Mouse (Mus musculus) ES-E14 (cell line): ENCODE results near the gene Nsd1. TPM values are rescaled to one million over a fixed set of nuclear protein-coding genes. Genes with fewer than 3 reads are reported as not detected.

ENCODE experiments used
- DNase-seq: peaks from one replicate; pipeline ENCODE4 v3.0.0-alpha.2; 2013; ENCODE audit warnings: low read depth, low spot score
- H3K27ac ChIP-seq: 2 replicates; pipeline ENCODE4 v1.5.1; 2012; ENCODE audit warnings: low read depth, mild to moderate bottlenecking, low read length, moderate library complexity, mixed read lengths; ENCODE audit not compliant: poor library complexity, insufficient read depth, severe bottlenecking
- H3K36me3 ChIP-seq: 2 replicates; pipeline ENCODE4 v1.6.1; 2012; ENCODE audit warnings: mild to moderate bottlenecking, low read length, moderate library complexity, mixed read lengths; ENCODE audit not compliant: control insufficient read depth, poor library complexity, insufficient read depth, severe bottlenecking
- H3K4me1 ChIP-seq, 2 experiments: fragments of 150-350 bp in 1 of 2; sonication (generic) in 1 of 2; 2 replicates each; pipeline ENCODE4 v1.6.1; 2012; ENCODE audit warnings: low read length in 2 of 2, mild to moderate bottlenecking in 1 of 2, mixed read lengths in 1 of 2; ENCODE audit not compliant: control insufficient read depth in 2 of 2, insufficient read depth in 2 of 2, poor library complexity in 1 of 2
- H3K4me3 ChIP-seq, 2 experiments: fragments of 150-350 bp in 1 of 2; sonication (generic) in 1 of 2; 2 replicates each; pipeline ENCODE4 v1.5.1; 2012; ENCODE audit warnings: low read length in 2 of 2, low read depth in 1 of 2, mild to moderate bottlenecking in 1 of 2, mixed read lengths in 1 of 2; ENCODE audit not compliant: insufficient read depth in 1 of 2, poor library complexity in 1 of 2, severe bottlenecking in 1 of 2
- H3K9ac ChIP-seq: 2 replicates; pipeline ENCODE4 v1.6.1; 2012; ENCODE audit warnings: low read depth, mild to moderate bottlenecking, low read length, mixed read lengths; ENCODE audit not compliant: poor library complexity, insufficient read depth, severe bottlenecking
- H3K9me3 ChIP-seq: fragments of 150-350 bp; sonication (generic); 2 replicates; pipeline ENCODE4 v1.6.1; 2012; ENCODE audit warnings: low read depth, mild to moderate bottlenecking, low read length; ENCODE audit not compliant: control insufficient read depth, insufficient read depth
- CHD2 ChIP-seq: IDR thresholded peaks from 2 replicates; pipeline ENCODE4 v1.6.1; 2014; ENCODE audit warnings: mild to moderate bottlenecking, low read depth, low read length, inconsistent platforms
- HCFC1 ChIP-seq: IDR thresholded peaks from 2 replicates; pipeline ENCODE4 v1.6.1; 2012; ENCODE audit warnings: low read length, inconsistent platforms, borderline replicate concordance; ENCODE audit not compliant: insufficient read depth
- MAFK ChIP-seq: IDR thresholded peaks from 2 replicates; pipeline ENCODE4 v1.6.1; 2014; ENCODE audit warnings: mild to moderate bottlenecking, low read depth, low read length, inconsistent platforms; ENCODE audit not compliant: insufficient read depth
- ZC3H11A ChIP-seq: IDR thresholded peaks from 2 replicates; pipeline ENCODE4 v1.6.1; 2012; ENCODE audit warnings: low read depth, mild to moderate bottlenecking, inconsistent platforms, low read length, borderline replicate concordance
- ZNF384 ChIP-seq: IDR thresholded peaks from 2 replicates; pipeline ENCODE4 v1.6.1; 2012; ENCODE audit warnings: low read depth, low read length, inconsistent platforms
- in situ Hi-C, 2 experiments: fragments of 600-800 bp; cut with MboI; formaldehyde crosslinking; loops; one replicate each; pipeline ENCODE4 v1.15.1; 2025; ENCODE audit warnings: low sequenced_read_pairs in 2 of 2, inconsistent platforms in 1 of 2; ENCODE audit not compliant: unreplicated experiment in 2 of 2
- total RNA-seq: library from RNA; depleted of rRNA; stranded (reverse); fragments of 300-350 nt; gene quantifications from 2 replicates; pipeline ENCODE4 v1.2.3, GENCODE M21; 2012

Gene Nsd1
- total RNA-seq, 1 experiment = 135 TPM

- Histone ChIP-seq H3K4me3 (no peak overlapping the region), H3K9me3 (no peaks in the 10 kb centered on the region), H3K4me1 (peaks cover 3 to 4% of the 10 kb centered on the region in 2 experiments; a peak in 2 of 4 replicates), H3K27ac (no peak overlapping the region), H3K36me3 (peaks cover 39% of the 10 kb centered on the region), H3K9ac (no peak overlapping the region)
- in situ Hi-C loops = no loop called here
- TF ChIP-seq ZC3H11A (no peak), MAFK (no peak), ZNF384 (no peak), CHD2 (no peak), HCFC1 (no peak)
- DNase-seq = no peak
These were observed 33.6 kb downstream of the Nsd1 start for GRCm38 (mm10) chr13:55243205-55243604.

GRCm38 (mm10) chr13:55247293-55248030 is 37.9 kb downstream of the Nsd1 start:
- peak overlapping the region; percentile 55; the same call in 1 of the 2 replicates for H3K9ac ChIP-seq
- peak; percentile 88 for DNase-seq
- in situ Hi-C loops = no loop called here
- peak overlapping the region; percentile 96 for H3K27ac ChIP-seq
- peak overlapping the region; percentile 39 to 56 for H3K4me3 ChIP-seq
- TF ChIP-seq MAFK (peak; percentile 15; the same call in 1 of the 2 replicates), ZC3H11A (no peak)
- no peaks in the 10 kb centered on the region for H3K9me3 ChIP-seq
- peaks cover 16% of the 10 kb centered on the region for H3K36me3 ChIP-seq
- H3K4me1 ChIP-seq = peaks cover 4 to 10% of the 10 kb centered on the region in 2 experiments; a peak in 3 of 4 replicates

- in situ Hi-C loops = no loop called here
- peaks cover 6 to 12% of the 10 kb centered on the region in 2 experiments; a peak in 3 of 4 replicates for H3K4me1 ChIP-seq
- H3K36me3 ChIP-seq = peaks cover 22% of the 10 kb centered on the region
- TF ChIP-seq CHD2 (no peak), ZC3H11A (no peak), HCFC1 (no peak), MAFK (peak; percentile 95), ZNF384 (peak; percentile 4; the same call in 1 of the 2 replicates)
- H3K27ac ChIP-seq = peak overlapping the region; percentile 96; the same call in 1 of the 2 replicates
- peak; percentile 47 for DNase-seq
- peak overlapping the region; percentile 39 to 56; a peak in 2 of 4 replicates for H3K4me3 ChIP-seq
- no peaks in the 10 kb centered on the region for H3K9me3 ChIP-seq
- H3K9ac ChIP-seq = no peak overlapping the region
These were observed 39.7 kb downstream of the Nsd1 start for GRCm38 (mm10) chr13:55249246-55249645.

GRCm38 (mm10) chr13:55252820-55253219 is 43.2 kb downstream of the Nsd1 start:
- DNase-seq = no peak
- TF ChIP-seq MAFK = no peak
- peak; percentile 62; the same call in 1 of the 2 replicates for TF ChIP-seq ZNF384
- no peak overlapping the region for H3K27ac ChIP-seq
- H3K4me3 ChIP-seq = peak overlapping the region in 1 of 2 experiments; percentile 1; a peak in 1 of 4 replicates
- peaks cover 11% of the 10 kb centered on the region for H3K36me3 ChIP-seq
- no peaks in the 10 kb centered on the region for H3K9me3 ChIP-seq
- peak overlapping the region; percentile 26; the same call in 1 of the 2 replicates for H3K9ac ChIP-seq
- in situ Hi-C loops = no loop called here
- peaks cover 2 to 11% of the 10 kb centered on the region in 2 experiments; a peak in 2 of 4 replicates for H3K4me1 ChIP-seq
